Mouse (Mus musculus) mature B cell (primary cell): ENCODE results near the gene Apoe.

ENCODE experiments used
- in situ Hi-C: fragments of 300-500 bp; cut with MboI; formaldehyde crosslinking; loops from 2 replicates; pipeline ENCODE4 v1.14.3; 2019

The Apoe gene

DNA sequence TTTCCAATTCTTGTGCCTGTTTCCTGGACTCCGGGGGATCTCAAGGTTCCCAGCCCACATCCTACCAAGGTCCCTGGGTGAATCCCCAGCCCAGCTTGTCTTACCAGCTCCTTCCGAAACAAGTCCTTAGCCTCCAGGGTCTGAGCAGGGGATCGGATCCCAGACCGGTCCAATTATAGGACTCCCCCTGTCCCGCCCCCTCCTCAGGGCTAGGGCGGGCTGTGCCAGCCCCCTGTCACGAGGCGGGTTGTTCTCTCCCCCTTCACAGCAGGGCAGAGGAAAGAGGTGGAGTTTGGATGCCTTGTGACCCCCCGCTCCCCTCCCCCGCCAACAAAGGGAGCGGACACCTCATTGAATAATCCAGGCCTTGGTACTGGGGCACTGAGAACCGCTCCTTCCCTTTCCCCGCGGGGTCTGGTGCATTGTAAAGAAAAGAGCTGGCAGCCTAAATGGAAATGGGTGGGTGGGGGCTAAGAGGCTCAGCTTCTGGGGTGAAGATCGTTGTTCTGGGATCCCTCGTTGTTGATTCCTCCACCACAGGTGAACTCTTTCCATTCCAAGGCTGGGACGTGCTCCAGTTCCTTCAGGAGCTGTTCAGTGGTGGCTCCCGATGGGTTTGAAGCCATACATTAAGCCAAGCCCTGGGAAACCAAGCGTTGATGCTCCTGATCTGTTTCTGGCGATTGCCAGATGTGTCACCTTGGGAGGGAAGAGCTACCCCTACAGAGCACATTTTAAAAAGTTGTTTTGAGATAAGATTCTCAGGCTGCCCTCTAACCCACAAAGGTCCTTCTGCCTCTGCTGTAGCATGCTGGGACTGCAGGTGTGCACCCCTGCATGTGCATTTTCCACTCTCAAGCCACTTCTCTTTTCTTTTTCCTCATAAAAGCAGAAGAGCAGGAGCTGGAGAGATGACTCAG, at the start of gene Apoe:
Gene Apoe (minus strand): TSS at position 282 of the 920 bp plus-strand sequence.
- in situ Hi-C loops: no loop called here

DNA sequence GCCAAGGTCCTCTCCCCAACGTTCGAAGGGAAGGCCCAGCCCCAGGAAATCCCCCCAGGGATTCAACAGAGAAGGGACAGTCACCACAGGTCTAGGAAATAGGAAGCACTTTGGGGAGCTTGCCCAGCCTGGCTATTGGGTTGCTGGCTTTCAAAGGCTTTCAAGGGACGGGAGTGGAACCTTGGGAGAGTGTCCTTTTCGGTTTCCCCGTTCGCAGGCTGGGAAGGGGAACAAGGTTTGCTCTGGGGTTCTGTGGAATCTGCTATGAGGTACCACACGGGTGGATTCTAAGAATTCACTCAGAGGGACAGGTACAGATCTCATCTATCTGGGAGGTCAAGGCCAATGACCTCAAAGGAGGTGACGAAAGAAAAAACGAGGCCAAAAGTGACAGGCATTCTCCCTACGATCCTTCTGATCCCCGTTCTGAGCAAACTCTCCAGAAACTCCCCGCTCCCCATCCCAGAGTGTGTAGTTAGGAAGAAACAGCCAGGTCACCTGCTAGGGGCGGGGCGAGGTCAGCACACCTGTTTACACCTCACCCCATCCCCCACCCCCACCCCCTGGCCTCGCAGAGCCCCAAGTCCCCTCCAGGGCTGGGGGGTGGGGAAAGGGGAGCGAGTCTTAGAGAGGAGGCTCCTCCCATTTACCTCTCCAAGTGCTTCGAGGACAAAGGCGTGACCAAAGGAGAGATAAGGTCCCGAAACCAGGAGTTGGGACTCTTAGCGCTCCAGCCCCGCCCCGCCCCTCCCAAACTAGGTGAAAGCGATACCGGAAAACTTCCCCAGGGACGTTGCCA, 48.6 kb upstream of the Apoe start:
- in situ Hi-C loops: no loop called here

DNA sequence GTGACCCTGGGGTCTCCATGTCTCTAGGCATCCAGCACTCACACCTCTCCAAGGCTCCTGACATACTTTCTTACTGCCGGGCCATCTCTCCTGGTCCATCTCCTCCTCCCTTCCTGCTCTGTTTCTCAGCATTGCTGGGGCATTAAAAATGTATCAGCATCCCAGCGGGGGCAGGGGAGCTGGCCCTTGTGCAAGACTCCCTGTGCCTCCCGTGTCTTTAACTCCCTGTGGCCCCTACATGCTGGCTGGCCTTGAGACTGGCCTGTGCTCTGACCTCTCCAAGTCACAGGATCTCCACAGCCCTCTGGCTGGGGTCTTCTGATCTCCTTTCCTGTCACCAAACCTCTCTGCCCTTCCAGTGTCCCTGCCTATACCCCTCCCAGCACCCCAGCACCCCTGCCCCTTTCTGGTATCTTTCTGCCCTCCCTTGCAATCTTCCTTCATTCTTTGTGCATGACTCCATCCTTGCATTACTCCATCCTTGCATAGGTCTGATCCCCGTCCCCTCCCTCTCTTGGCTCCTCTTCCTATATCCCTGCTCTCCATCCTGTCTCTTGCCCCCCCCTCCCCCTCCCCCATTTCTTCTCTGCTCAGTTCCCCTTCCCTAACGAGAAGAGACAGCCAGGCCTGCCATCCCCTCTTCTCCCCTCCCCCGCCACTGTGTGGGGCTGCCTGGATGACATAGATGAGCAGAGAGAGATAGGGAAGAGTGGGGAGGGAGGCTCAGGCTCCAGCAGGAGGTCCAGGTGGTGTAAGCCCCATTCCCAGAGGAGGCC, 47.6 kb upstream of the Apoe start:
- in situ Hi-C loops: no loop called here

DNA sequence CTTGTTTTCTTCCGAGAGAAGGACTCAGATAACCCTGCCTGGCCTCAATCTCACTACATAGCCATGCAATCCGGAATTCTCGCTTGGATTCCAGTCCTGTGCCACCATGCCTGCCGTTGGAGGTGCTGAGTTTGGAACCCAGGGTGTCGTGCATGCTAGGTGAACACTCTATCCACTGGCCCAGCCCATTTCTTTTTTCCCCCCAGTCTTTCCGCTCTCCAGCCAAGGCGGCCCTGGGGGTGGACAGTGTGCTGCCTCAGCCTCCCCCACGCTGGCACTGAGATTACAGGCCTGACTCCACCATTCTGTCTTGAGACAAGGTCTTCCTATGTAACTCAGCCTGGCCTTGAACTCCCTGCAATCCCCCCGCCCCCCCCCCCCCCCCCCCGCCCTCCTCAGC, 47.0 kb upstream of the Apoe start:
- in situ Hi-C loops: no loop called here

DNA sequence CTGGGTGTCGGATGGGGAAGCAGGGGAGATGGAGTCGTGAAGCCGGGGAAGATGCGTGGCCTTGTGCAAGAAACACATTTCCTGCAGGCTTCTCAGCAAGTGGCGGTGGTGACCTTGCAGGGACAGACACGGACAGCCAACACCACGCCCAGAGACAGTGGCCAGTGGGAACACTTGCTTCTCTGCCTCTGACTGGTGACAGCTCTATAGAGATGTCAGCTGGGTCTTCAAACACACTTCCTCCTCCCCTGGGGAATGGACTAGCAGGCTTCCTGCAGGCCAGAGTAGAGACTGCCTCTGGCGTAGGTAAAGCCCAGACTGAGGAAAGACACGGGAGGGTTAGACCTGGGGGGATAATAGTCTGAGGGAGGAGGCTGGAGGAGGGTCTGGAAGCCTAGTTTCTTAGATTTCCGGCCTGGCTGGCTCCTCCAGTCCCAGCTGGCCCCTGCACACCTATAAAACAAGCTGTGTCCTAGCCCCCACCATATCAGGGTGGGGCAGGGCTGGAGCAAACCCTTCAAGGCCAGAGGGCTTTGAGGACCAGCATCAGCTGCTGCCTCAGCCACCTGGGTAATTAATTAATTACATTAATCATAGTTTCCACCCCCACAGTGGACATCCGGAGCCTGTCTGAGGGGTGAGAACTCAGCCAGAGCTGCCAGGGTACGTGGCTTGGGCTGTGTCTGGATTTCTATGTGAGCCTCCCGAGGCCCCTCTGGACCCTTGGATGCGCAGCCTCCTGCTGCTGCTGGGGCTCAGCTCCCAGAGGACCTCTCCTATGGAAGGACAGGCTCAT, 45.8 kb upstream of the Apoe start:
- in situ Hi-C loops: no loop called here

DNA sequence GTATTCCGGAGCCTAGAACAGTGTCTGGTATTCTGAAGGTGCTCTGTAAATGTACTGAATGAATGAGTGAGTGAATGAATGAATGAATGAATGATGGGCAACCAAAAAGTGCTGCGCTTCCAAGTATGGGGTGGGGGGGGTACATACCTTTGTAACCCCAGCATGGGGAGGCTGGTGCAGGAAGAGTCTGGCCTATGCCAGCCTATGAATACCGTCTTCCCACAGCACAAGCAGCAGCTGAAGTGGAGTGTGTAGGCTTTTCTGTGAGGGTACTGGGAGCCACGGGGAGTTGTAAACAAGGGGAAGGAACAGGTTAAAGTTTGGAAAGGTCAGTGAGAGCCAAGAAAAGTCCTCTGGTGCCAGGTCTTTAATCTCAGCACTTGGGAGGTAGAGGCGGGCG, 44.8 kb upstream of the Apoe start:
- in situ Hi-C loops: no loop called here

DNA sequence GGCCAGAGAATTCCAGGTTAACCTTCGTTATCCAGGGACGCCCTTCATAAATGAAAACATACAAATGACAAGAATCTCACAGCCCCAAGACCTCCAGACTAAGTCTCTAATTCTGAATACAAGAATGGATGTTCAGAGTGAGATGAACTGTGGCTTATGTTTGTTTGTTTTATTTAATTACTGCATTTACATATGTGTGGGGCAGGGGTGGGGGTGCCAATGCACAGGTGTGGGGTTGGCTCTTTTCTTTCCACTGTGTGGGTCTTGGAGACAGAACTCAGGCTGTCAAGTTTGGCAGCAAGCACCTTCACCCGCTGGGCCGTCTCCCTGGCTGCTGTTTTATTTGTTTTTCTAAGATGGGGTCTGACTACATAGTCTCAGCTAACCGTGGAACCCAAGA, 43.5 kb upstream of the Apoe start:
- in situ Hi-C loops: no loop called here

DNA sequence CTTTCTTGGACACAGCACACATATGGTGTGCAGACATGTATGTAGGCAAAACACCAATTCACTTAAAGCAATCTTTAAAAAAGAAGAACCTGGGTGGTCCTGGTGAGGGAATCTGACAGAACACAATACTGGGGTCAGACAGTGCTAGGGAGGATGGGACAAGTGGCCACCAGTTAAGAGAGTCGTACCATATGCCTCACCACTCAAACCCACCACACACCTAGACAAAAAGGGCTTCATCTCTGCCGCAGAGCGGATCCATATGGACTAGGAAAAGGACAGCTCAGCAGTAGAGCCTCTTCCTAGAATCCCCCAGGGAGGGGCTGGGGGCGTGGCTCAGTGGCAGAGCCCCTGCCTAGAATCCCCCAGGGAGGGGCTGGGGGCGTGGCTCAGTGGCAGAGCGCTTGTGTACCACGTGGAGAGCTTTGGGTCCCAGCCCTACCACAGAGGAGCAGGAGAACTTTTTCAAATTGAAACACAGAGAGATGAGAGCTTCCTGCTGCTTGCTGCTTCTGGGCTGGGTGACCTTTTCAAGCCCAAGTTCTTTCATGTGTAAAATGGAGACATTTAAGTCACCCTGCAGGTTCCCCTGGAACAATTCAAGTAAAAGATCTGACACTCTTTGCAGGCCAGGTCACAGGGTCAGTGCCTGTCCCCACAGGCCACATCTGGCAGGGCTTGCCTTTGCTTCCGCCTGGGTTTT, 42.5 kb upstream of the Apoe start:
- in situ Hi-C loops: no loop called here

DNA sequence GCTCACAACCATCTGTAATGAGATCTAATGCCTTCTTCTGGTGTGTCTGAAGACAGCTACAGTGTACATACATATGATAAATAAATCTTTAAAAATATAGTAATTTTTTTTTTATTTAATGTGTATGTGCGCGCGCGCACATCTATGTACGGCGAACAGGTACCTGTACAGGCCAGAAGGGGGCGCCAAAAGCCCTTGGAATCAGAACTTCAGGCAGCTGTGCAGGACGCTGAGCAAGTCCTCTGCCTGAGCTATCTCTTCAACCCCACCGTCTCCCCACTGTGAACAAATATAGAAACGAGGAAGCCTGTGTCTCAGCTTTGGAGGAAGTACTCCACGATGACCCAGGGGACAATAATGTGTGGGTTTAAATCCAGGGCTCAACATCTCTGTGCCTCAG, 41.3 kb upstream of the Apoe start:
- in situ Hi-C loops: no loop called here

DNA sequence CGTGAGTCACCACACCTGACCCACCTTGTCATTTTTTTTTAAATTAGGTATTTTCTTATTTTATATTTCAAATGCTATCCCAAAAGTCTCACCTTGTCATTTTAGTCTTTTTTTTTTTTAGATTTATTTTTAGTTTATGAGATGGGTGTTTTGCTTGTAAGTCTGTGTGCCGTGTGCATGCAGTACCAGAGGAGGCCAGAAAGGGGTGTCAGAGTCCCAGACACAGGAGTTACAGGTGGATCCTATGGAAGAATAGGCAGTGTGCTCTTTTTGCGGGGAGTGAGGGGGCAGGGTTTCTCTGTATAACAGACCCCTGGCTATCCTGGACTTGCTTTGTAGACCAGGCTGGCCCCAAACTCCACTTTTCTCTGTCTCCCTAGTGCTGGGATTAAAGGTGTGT, 39.8 kb upstream of the Apoe start:
- in situ Hi-C loops: no loop called here

DNA sequence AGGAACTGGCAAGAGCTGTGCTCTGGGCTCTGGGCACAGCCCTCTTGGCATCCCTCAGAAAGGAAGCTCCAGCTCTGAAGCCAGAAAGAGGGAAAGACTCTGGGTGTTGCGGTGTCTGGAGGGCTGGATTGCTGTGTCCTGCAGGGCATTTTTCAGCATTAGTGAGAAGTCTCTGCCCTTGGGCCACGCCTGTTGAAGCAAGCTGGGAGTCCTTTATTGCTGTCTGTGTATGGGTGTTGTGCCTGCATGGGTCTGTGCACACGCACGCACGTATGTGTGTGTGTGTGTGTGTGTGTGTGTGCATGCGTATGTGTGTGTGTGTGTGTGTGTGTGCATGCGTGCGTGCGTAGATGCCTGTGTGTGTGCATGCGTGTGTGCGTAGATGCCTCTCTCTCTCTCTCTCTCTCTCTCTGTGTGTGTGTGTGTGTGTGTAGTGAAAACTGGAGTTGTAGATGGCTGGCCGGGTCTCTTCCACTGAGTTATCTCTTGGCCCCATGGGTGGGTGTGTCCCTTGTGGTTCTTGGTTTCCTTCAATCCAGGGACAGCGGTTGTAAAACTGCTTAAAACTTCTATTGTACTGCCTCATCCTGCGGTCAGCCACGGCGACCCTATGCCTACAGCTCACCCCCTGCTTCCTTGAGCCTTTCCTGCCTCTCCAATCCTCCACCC, 37.5 kb upstream of the Apoe start:
- in situ Hi-C loops: no loop called here

DNA sequence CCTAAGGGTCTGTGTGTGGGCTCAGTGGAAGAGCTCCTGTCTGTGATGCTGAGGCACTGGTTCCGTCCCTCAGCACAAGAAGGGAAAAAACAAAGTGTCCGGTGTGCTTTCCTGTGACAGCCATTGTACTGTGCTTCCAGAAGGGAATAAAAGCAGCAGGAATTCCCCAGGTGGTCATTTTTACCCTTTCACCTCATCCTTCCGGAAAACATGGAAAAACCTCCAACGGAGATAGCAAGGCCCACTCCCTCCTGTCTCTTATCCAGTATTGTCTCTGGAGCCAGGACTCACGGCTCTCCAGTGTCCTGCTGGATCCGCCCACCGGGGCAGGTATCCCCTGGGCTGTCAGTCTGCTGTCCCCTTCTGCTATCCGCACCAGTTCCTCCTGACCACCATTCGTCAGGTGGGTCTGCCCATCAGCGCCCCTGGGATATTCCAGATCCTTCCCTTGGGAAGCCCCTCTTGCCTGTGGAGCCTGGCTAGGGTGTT, 35.2 kb upstream of the Apoe start:
- in situ Hi-C loops: no loop called here

DNA sequence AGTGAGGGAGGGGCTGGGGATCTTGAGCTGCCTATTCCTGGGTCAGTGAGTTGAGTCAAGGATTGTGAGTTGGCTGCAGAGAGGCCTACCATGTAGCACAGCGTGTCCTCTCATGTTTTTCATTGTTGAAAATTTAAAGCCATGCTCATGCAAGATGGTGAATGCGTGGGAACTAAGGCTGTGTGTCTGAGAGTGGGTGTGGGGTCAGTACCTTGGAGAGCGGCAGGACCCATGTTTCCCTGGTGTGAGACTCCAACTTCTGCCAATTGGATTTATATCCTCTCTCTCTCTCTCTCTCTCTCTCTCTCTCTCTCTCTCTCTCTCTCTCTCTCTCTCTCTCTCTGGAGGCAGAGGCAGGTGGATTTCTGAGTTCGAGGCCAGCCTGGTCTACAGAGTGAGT, 27.6 kb upstream of the Apoe start:
- in situ Hi-C loops: no loop called here

DNA sequence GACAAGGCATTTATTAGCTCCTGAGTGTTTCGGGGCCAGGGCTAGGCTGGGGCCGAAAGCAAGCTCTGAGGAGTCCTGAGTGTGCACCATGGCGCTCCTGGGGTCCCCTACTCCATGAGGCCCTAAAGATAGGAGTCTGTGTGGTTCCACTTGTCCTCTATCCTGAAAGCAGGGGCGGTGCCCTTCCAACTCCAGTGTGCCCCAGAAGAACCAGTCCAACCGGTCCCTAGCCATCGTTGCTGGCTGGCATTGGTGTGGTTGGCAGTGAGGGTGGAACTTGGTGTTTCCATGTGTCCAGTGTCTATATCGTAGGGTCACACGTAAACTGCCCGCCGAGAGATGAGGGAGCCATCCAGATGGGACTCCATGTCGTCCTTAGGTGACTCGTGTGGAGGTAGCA, 25.2 kb upstream of the Apoe start:
- in situ Hi-C loops: no loop called here

DNA sequence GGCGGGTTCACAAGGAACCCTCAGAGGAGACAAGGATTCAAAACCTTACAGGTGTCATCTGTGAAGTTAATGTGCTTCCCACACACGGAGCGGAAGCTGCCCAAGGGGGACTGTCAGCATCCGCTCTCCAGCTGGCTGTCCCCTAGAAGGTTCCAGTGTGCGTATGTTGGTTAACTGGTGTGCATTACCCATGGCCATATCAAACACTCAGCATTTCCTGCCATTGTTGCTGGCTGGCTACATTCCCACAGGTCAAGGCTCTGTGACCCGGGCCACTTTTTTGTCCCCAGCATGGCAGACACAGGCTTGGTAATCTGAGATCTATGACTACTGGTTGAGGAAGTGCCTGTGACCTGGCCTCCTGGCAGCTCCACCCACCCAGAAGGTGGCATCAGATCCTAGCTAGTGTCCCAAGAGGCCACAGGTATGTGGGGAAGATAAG, 23.8 kb upstream of the Apoe start:
- in situ Hi-C loops: no loop called here

DNA sequence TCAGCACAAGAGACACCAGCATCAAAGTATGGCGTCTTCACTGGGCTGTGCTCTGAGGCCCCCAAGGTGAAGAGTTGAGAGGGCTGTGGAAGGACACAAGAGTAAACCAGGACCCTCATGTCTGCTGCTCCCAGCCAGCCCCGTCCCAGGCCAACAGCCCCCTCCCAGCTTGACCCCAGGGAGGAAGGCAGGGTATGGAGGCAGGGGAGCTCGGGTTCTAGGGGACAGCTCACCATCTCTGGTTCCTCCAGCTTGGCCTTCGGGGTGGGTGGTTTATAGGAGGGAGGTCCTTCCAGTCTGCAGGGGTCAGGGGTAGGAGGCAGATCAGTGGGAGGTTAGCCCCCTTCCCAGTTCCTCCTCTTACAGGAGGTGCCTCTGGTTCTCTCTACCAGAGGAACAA, 20.2 kb upstream of the Apoe start:
- in situ Hi-C loops: loop anchor here (10.0 kb wide), 1 partner anchor 114 kb away; the partner anchor contains the start of gene Clasrp

DNA sequence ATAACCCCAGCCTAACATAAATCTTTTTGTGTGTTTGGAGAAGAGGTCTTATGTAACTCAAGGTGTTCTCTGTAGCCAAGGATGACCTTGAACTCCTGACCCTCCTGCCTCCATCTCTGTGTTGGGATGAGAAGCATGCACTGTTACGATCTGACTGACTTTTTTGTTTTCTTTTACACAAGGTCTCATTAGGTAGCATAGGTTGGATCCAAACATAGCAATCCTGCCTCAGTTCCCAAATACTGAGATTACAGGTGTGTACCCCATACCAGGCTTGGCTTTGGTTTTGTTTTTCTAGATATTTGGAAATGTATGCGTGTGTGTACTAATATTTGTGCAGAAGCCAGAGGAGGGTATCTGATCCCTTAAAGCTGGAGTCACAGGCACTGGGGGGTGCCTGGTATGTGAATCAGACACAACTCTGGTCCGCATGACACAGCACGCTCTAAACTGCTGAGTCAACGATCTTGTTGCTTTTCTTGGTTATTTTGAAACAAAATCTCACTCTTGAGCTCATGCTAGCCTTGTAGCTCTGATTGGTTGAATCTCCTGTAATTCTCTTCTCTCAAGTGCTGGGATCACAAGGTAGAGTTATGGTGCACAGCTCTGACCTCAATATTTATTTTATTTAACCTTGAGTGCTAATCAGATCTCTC, 19.4 kb upstream of the Apoe start:
- in situ Hi-C loops: loop anchor here (10.0 kb wide), 1 partner anchor 114 kb away; the partner anchor contains the start of gene Clasrp

DNA sequence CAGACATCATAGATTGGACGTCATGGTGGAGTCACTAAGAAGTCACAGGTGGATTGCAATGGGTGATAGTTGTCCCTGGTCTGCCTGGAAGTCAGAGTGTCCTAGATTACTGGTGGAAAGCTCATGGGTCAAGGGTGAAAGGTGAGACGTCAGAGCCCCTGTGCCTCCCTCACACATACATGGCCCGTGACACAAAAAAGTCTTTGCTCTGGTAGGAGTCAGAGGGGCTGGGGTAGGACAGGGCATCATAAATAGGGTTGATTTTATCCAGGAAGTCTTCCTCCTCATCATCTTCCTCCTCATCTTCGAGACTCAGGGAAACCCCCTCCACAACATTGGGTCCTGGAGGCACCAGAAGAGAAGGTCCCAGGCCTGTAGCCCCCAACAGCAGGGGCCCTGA, 18.4 kb upstream of the Apoe start:
- in situ Hi-C loops: loop anchor here (10.0 kb wide), 1 partner anchor 113 kb away; the partner anchor contains the start of gene Clasrp

DNA sequence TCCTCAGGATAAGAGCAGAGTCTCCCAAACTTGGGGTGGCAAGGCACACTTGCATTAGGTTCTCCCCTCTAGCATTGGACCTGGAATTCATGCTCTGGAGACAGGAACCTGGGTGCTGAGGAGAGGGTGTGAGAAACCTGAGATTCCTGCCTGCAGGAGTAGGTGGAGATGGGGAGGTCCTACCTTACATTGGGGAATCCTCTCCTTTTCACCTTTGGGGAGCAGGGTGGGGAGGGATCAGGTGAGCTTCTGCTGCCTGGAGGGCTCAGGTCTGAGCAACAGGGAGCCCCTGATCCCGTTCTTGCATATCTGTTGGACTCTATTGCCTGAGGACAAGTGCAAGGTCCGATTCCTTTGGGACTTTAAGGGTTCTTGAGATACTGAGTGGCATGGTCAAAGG, 17.8 kb upstream of the Apoe start:
- in situ Hi-C loops: loop anchor here (10.0 kb wide), 1 partner anchor 112 kb away; the partner anchor contains the start of gene Clasrp
